Comparison of ENCODE assay signal across 7 mouse cellular contexts in genomic region chr3:89842258-89842657, GRCm38 (mm10). TPM values are rescaled to one million over a fixed set of nuclear protein-coding genes. Genes with fewer than 3 reads are reported as not detected.
DNase-seq lines count a peak whose midpoint lies in the region; ATAC-seq and TF ChIP-seq lines count a peak whose summit lies in the region.

No protein-coding gene starts in this region.

- no peak overlapping the region for H3K9ac ChIP-seq in kidney, embryonic 14.5 days (ENCODE audit: low read depth, low read length)
- no peak overlapping the region for H3K9ac ChIP-seq in liver, embryonic 14.5 days (replicated peaks)

- peaks cover 4% of the 10 kb centered on the region for H3K9me3 ChIP-seq in kidney, embryonic 14.5 days (ENCODE audit: control insufficient read depth, low read length)
- H3K9me3 ChIP-seq in E14TG2a.4 (ENCODE audit: low read length), result no peaks in the 10 kb centered on the region
- no peaks in the 10 kb centered on the region for H3K9me3 ChIP-seq in liver, embryonic 14.5 days (ENCODE audit: control insufficient read depth, low read length)

- no peak for ATAC-seq in kidney, embryonic 14.5 days (ENCODE audit: low FRiP score, low TSS enrichment)
- no peak for ATAC-seq in liver, embryonic 14.5 days (ENCODE audit: insufficient read depth)

- H3K36me3 ChIP-seq in kidney, embryonic 14.5 days (ENCODE audit: control insufficient read depth, insufficient read depth, low read length), result no peaks in the 10 kb centered on the region
- H3K36me3 ChIP-seq in E14TG2a.4 (ENCODE audit: insufficient read depth, low read length), result no peaks in the 10 kb centered on the region
- no peaks in the 10 kb centered on the region for H3K36me3 ChIP-seq in liver, embryonic 14.5 days (replicated peaks; ENCODE audit: control insufficient read depth, insufficient read depth, low read depth)

- TF ChIP-seq CTCF in E14TG2a.4 (conservative IDR thresholded peaks at IDR 0.05; ENCODE audit: low read length), result peak; percentile 88
- peak; percentile 85 for TF ChIP-seq CTCF in liver, embryonic 14.5 days (IDR thresholded peaks at IDR 0.05; ENCODE audit: low read depth)

- DNase-seq in kidney, postnatal 10 days, result peak; percentile 69
- DNase-seq in adipocyte (ENCODE audit: low spot score), result peak; percentile 26
- peak in 1 of 3 experiments; percentile 35 for DNase-seq in liver, embryonic 14.5 days (ENCODE audit: low read depth in 3 of 3, low spot score in 3 of 3)
- peak; percentile 48 to 55 for DNase-seq in thymus, postnatal 36 days
- no peak for DNase-seq in cerebellum, adult 8-10 months

- no peaks in the 10 kb centered on the region for H3K4me1 ChIP-seq in kidney, embryonic 14.5 days (ENCODE audit: control insufficient read depth, insufficient read depth, low read length)
- peaks cover 47% of the 10 kb centered on the region for H3K4me1 ChIP-seq in E14TG2a.4 (replicated peaks; ENCODE audit: low read depth, low read length)
- H3K4me1 ChIP-seq in liver, embryonic 14.5 days (replicated peaks; ENCODE audit: control insufficient read depth in 2 of 2, insufficient read depth in 2 of 2, low read length in 1 of 2), result peaks cover 6 to 9% of the 10 kb centered on the region in 2 experiments

- H3K27ac ChIP-seq in kidney, embryonic 14.5 days (ENCODE audit: low read depth, low read length), result no peak overlapping the region
- H3K27ac ChIP-seq in liver, embryonic 14.5 days, result no peak overlapping the region

- no peak for TF ChIP-seq EP300 in liver, embryonic 14.5 days (IDR thresholded peaks at IDR 0.05; ENCODE audit: low read depth)

- H3K4me2 ChIP-seq in kidney, embryonic 14.5 days (replicated peaks; ENCODE audit: low read depth, low read length), result no peak overlapping the region
- no peak overlapping the region for H3K4me2 ChIP-seq in liver, embryonic 14.5 days (ENCODE audit: low read depth)

- no peaks in the 10 kb centered on the region for H3K27me3 ChIP-seq in kidney, embryonic 14.5 days (ENCODE audit: control insufficient read depth, insufficient read depth, low read length)
- no peaks in the 10 kb centered on the region for H3K27me3 ChIP-seq in E14TG2a.4 (ENCODE audit: insufficient read depth, low read length)
- no peaks in the 10 kb centered on the region for H3K27me3 ChIP-seq in liver, embryonic 14.5 days (ENCODE audit: control insufficient read depth, insufficient read depth, low read length)

- H3K4me3 ChIP-seq in kidney, embryonic 14.5 days (ENCODE audit: low read length), result no peak overlapping the region
- H3K4me3 ChIP-seq in E14TG2a.4 (replicated peaks; ENCODE audit: low read length), result no peak overlapping the region
- H3K4me3 ChIP-seq in liver, embryonic 14.5 days (ENCODE audit: insufficient read depth in 1 of 2, low read depth in 2 of 2, low read length in 2 of 2), result no peak overlapping the region

- WGBS in kidney, embryonic 14.5 days, result 72% methylated on average over 4 of the region's 4 CpGs
- 51% methylated on average over 4 of the region's 4 CpGs for WGBS in liver, embryonic 14.5 days (ENCODE audit: insufficient replicate concordance)

RNA-seq across cellular contexts. Expression of gene She, which starts 11.1 kb away (rescaled TPM):
- 5.4 and 8.2 TPM in 2 replicates for polyA plus RNA-seq in kidney, embryonic 14.5 days (2014; fragmentation: Nextera tagmentation; extraction: Ambion mirVana)
- polyA plus RNA-seq in liver, embryonic 14.5 days (2012; rRNA removed), result 0.50 and 0.55 TPM in 2 replicates
- polyA plus RNA-seq in liver, embryonic 14.5 days (2014; fragmentation: Nextera tagmentation; extraction: Ambion mirVana), result 0.81 and 0.86 TPM in 2 replicates
